Mouse (Mus musculus) G1E (cell line): ENCODE results near the gene Bdh1. TPM values are rescaled to one million over a fixed set of nuclear protein-coding genes. Genes with fewer than 3 reads are reported as not detected.

ENCODE experiments used
- ATAC-seq: 2 replicates; pipeline ENCODE4 v1.8.0; 2016; ENCODE audit warnings: mild to moderate bottlenecking; ENCODE audit not compliant: insufficient number of reproducible peaks, poor library complexity, low FRiP score, severe bottlenecking; ENCODE audit errors: extremely low read depth
- DNase-seq: peaks from one replicate; pipeline ENCODE4 v3.0.0; 2012; ENCODE audit warnings: low spot score
- H3K27me3 ChIP-seq: 2 replicates; pipeline ENCODE4 v1.6.1; 2012; ENCODE audit warnings: mild to moderate bottlenecking, low read length, inconsistent platforms; ENCODE audit not compliant: insufficient read depth
- H3K36me3 ChIP-seq: replicated peaks from 2 replicates; pipeline ENCODE3; 2012; ENCODE audit warnings: mild to moderate bottlenecking, inconsistent platforms
- H3K4me1 ChIP-seq: 2 replicates; pipeline ENCODE4 v1.6.1; 2012; ENCODE audit warnings: low read depth, low read length, inconsistent platforms, mixed read lengths; ENCODE audit not compliant: insufficient read depth
- H3K4me3 ChIP-seq: 2 replicates; pipeline ENCODE4 v1.5.1; 2012; ENCODE audit warnings: low read depth, mild to moderate bottlenecking, inconsistent platforms, low read length, moderate library complexity, mixed read lengths
- H3K9me3 ChIP-seq: replicated peaks from 2 replicates; pipeline ENCODE4 v1.6.1; 2012; ENCODE audit warnings: inconsistent platforms
- CTCF ChIP-seq: IDR thresholded peaks from 2 replicates; pipeline ENCODE4 v1.5.1; 2012; ENCODE audit warnings: low read depth, low read length, inconsistent platforms, mixed read lengths
- GATA1 ChIP-seq: IDR thresholded peaks from 2 replicates; pipeline ENCODE4 v1.6.1; 2012; ENCODE audit warnings: borderline replicate concordance, low read length, inconsistent platforms, mixed read lengths
- GATA2 ChIP-seq: IDR thresholded peaks from 2 replicates; pipeline ENCODE4 v1.6.1; 2012; ENCODE audit warnings: low read depth, low read length, inconsistent platforms, borderline replicate concordance
- POLR2AphosphoS5 ChIP-seq: IDR thresholded peaks from 2 replicates; pipeline ENCODE4 v1.6.1; 2012; ENCODE audit warnings: low read depth, low read length, inconsistent platforms; ENCODE audit not compliant: insufficient replicate concordance
- TAL1 ChIP-seq: conservative IDR thresholded peaks from 2 replicates; pipeline ENCODE4 v1.6.1; 2012; ENCODE audit warnings: low read depth, low read length, inconsistent platforms, mixed read lengths
- polyA plus RNA-seq: library from polyadenylated mRNA; stranded (reverse); fragments of >175 nt; gene quantifications from 2 replicates; pipeline ENCODE4 v1.2.3, GENCODE M21; 2012
- total RNA-seq, 2 experiments: library from RNA; stranded (forward) in 1 of 2; stranded (reverse) in 1 of 2; fragments of 200-1000 nt in 1 of 2; fragments of >200 nt in 1 of 2; fragmentation: Nextera tagmentation in 1 of 2; gene quantifications; 2 replicates each; pipeline ENCODE4 v1.2.3; 2014 to 2017

Bdh1 gene
- total and polyA plus RNA-seq, 3 experiments = 0.11 TPM; not detected in 2

DNA sequence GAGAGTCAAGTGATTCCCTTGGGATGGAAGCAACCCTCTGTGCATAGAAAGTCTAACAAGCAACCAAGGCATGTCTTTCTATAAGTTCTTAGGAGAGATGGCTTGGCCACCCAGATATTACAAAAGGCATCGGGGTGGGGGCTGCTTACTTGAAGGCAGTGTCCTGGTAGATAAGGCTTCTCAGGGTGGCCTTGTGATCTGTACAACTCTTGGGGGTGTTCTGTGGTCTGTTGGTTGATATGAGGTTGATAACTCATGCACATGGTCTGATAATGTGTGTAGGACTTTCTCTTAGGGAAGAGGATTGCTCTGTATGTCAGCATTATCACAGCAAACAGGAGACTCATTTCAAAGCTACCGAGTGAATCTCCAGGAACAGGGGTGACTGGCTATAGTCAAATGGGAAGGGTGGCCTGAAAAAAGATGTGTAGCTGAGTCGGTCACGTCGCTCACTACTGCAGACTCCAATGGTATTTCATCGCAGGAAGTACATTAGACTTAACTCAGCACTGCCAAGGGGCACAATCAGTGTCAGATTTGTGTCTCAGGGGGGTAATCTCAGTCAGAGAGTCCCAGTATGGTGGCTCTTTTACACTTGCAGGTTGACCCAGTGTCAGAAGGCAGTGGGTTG lies 4.5 kb downstream of the Bdh1 start:
- TF ChIP-seq CTCF (no peak), TAL1 (peak; percentile 39; the same call in 1 of the 2 replicates)

DNA sequence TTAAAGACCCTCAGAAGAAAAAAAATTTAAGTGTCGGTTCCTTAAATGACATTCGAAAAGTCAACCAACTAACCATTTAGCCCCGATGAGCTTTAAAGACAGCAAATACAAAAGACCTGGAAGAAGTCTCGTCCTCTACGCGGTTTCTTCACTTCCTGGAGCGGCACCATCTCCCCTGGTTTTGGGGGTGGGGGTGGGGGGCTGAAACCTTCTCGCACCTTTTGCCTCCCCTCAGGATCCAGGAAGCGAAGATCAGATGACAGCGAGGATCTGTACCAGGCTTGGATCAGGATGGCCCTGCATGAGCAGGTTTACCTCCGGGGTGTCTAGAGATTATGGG lies 6.2 kb downstream of the Bdh1 start:
- DNase-seq = no peak
- ATAC-seq = no peak
- Histone ChIP-seq H3K4me3 (no peak overlapping the region), H3K36me3 (no peaks in the 10 kb centered on the region), H3K4me1 (peaks cover 32% of the 10 kb centered on the region), H3K27me3 (peaks cover 21% of the 10 kb centered on the region), H3K9me3 (peaks cover 18% of the 10 kb centered on the region)
- no peak for TF ChIP-seq TAL1
- no peak for TF ChIP-seq GATA1
- TF ChIP-seq POLR2AphosphoS5 = no peak
- TF ChIP-seq GATA2 = no peak
- no peak for TF ChIP-seq CTCF

More for the DNA sequence above, 4.5 kb downstream of the Bdh1 start:
- Histone ChIP-seq H3K4me3 (no peak overlapping the region), H3K9me3 (peaks cover 18% of the 10 kb centered on the region), H3K27me3 (peaks cover 21% of the 10 kb centered on the region; the same call in 1 of the 2 replicates), H3K36me3 (no peaks in the 10 kb centered on the region), H3K4me1 (peaks cover 35% of the 10 kb centered on the region)
- DNase-seq (no peak), ATAC-seq (peak; percentile 19; the same call in 1 of the 2 replicates)

DNA sequence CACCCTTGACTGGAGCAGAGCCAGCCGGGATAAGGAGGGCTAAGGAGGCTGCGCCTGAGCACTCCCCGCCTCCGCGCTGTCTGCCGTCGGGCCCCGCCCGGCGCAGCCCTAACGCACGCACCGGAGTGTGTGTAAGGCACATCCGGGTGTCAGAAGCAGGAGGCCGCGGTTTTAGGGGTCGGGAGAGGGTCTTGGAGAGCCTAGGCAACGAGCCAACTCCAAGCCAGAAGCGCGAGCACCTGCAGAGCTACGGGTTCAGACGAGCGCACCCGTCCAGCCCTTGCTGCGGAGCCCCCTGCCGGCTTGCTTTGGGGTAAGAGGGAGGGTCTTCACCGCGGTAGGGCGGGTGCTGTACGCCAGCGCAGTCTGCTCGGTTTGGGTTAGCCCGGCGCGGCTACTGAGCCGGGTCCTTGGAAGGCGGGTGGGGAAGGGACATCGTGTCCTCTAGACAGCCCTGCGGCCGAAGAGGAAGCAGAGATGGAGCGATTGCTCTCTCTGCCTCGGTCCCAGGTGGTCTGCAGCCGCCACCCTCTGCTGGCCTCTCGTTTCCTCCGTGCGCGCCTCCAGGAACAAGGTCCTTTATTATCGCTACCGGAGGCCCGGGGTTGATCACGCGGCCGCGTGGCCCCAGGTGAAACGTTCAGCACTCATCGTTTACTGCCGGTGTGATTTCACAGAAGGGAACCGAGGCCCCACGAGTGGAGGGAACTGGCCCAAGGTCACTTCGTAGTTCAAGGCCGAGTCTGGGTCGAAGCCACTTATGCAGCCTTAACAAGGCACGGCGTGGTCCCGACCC lies 6.8 kb downstream of the Bdh1 start:
- Histone ChIP-seq H3K4me1 (peaks cover 29% of the 10 kb centered on the region), H3K36me3 (no peaks in the 10 kb centered on the region), H3K9me3 (peaks cover 18% of the 10 kb centered on the region), H3K4me3 (no peak overlapping the region), H3K27me3 (peaks cover 24% of the 10 kb centered on the region)
- DNase-seq (no peak), ATAC-seq (no peak)
- TF ChIP-seq GATA2 = no peak
- no peak for TF ChIP-seq TAL1
- TF ChIP-seq GATA1 = no peak
- TF ChIP-seq POLR2AphosphoS5 = no peak
- no peak for TF ChIP-seq CTCF

DNA sequence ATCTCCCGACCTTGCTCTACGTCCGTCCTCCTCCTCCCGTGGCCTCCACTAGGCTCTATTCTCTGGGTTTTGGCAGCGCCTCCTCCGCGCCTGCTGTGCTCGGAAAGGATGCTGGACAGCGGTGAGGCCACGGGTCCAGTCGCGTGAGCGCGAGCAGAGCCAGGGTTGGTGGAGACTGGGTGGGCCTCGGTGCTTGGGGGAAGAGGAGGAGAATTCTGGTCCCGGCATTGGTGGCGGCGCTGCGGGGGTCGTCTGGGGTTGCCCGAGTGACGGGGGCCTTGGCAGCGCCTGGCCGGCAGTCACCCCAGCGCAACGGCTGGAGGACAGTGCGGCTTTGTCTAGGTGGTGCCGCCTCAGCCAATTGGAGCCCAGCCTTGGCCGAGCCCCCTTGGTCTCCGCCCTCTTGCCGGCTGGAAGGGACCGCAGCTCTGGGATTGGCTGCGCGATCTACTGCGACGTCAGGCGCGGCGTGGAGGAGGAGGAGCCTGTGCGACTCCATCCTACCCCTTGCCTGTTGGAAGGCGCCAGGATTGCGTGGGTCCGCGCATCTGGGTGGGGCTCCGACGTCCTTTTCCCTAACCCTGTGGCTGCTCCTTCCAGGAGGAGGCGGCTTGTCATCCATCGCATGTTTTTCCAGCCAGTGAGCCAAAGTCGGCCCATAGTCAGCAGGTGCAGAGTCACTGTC lies 7.5 kb downstream of the Bdh1 start:
- Histone ChIP-seq H3K4me3 (no peak overlapping the region), H3K9me3 (peaks cover 18% of the 10 kb centered on the region), H3K36me3 (no peaks in the 10 kb centered on the region), H3K4me1 (peaks cover 23% of the 10 kb centered on the region), H3K27me3 (peaks cover 24% of the 10 kb centered on the region)
- DNase-seq (no peak), ATAC-seq (no peak)
- TF ChIP-seq GATA1 (no peak), TAL1 (no peak), POLR2AphosphoS5 (no peak), GATA2 (no peak), CTCF (no peak)

DNA sequence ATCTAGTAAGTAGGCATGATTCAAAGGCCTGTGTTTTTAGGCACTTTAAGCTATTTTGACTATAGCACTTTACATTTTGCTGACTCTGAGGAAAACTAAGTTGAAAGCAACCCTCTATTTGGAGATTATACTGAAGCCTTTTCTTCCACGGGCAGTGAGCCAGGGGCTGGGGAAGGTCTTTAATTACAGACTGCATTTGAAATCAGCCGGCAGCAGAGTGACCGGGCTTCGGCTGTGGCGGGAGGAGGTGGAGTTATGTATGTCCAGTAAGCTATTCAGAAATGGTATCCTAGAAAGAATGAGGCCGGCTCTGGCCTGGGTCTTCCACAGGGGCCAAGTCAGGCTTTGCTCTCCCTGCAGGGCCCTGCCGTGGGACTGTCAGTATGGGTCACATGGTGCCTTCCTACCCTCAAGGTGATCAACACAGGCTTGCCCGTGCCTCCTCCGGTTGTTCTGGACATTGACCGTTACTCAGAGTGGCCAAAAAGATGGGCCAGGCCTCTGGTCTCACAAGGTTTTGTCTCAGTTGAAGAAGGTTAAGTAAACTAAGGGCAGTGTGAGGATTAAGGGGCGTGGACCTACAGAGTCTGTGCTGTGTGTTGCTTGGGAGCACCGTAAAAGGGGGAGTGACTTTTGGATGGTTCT lies 11.5 kb downstream of the Bdh1 start:
- peaks cover 15% of the 10 kb centered on the region for H3K9me3 ChIP-seq
- no peaks in the 10 kb centered on the region for H3K36me3 ChIP-seq
- TF ChIP-seq GATA2 = no peak
- TF ChIP-seq POLR2AphosphoS5 = no peak
- no peak overlapping the region for H3K4me3 ChIP-seq
- no peaks in the 10 kb centered on the region; the same call in 1 of the 2 replicates for H3K4me1 ChIP-seq
- no peak for ATAC-seq
- H3K27me3 ChIP-seq = peaks cover 35% of the 10 kb centered on the region
- no peak for DNase-seq

DNA sequence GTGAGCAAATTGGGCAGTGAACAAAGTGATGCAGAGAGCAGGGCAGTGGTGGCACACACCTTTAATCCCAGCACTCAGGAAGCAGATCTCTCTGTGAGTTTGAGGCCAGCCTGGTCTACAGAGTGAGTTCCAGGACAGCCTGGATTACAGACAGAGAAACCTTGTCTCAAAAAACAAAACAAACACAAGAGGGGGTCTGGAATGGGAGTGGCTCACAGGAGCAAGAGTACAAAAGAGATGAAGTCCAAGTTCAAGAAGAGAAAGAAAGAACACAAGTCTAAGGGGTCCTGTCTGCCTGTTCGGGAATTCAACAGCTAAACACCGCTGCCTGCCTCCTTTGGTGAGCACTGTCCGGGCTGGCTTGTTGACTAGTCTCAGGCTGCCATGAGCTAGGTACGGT lies 13.1 kb downstream of the Bdh1 start:
- Histone ChIP-seq H3K4me1 (no peaks in the 10 kb centered on the region; the same call in 1 of the 2 replicates), H3K36me3 (no peaks in the 10 kb centered on the region), H3K4me3 (no peak overlapping the region), H3K9me3 (no peaks in the 10 kb centered on the region), H3K27me3 (peaks cover 22% of the 10 kb centered on the region)
- DNase-seq (no peak), ATAC-seq (no peak)
- no peak for TF ChIP-seq GATA2
- TF ChIP-seq POLR2AphosphoS5 = no peak
- TF ChIP-seq CTCF = no peak
- TF ChIP-seq TAL1 = no peak
- TF ChIP-seq GATA1 = no peak
